Mouse (Mus musculus): ENCODE measurements around the gene Lingo3. TPM values are rescaled to one million over a fixed set of nuclear protein-coding genes. Genes with fewer than 3 reads are reported as not detected.

Gene Lingo3
- 0.10 and 0.31 TPM in 2 replicates for polyA plus RNA-seq (2012; rRNA removed)

GRCm38 (mm10) chr10:80843931-80844547, at the start of gene Lingo3:
TSS of gene Lingo3 (minus strand) at chr10:80844039.
- no peaks in the 10 kb centered on the region for H3K4me1 ChIP-seq (ENCODE audit: control insufficient read depth, insufficient read depth, low read length)
- no peak for DNase-seq
- H3K4me3 ChIP-seq (replicated peaks; ENCODE audit: extremely low read depth, low read depth, low read length), result no peak within 1 kb of the TSS
- TF ChIP-seq POLR2A (IDR thresholded peaks at IDR 0.05; ENCODE audit: borderline replicate concordance, extremely low read depth, low read depth, low read length), result no peak
- no peak for TF ChIP-seq CTCF (IDR thresholded peaks at IDR 0.05; ENCODE audit: insufficient read depth, low read length)
- 5% methylated on average over 46 of the region's 51 CpGs for WGBS

GRCm38 (mm10) chr10:80887181-80887580, 43.3 kb upstream of the Lingo3 start:
- WGBS, result 33% methylated on average over 11 of the region's 11 CpGs
- peak; percentile 23 for DNase-seq
- no peak overlapping the region for H3K4me3 ChIP-seq (replicated peaks; ENCODE audit: extremely low read depth, low read depth, low read length)

DNA sequence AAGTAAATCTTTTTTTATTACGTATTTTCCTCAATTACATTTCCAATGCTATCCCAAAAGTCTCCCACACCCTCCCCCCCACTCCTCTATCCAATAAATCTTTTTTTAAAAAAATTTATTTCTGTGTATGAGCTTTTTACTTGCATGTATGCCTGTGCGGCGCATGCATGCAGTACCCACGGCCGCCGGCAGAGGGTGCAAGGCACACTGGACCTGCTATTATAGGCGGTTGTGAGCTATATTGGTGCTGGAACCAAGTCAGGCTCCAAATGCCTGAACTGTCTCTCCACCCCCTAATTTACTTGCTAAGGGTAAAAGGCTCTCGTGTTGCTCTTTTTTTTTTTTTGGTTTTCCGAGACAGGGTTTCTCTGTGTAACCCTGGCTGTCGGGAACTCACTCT, 37.5 kb upstream of the Lingo3 start:
- peak; percentile 74 for DNase-seq
- WGBS, result 25% methylated on average over 10 of the region's 10 CpGs
- Histone ChIP-seq H3K4me1 (ENCODE audit: control insufficient read depth, insufficient read depth, low read length) (no peaks in the 10 kb centered on the region), H3K4me3 (replicated peaks; ENCODE audit: extremely low read depth, low read depth, low read length) (no peak overlapping the region)
- no peak for TF ChIP-seq POLR2A (IDR thresholded peaks at IDR 0.05; ENCODE audit: borderline replicate concordance, extremely low read depth, low read depth, low read length)
- peak; percentile 86 for TF ChIP-seq CTCF (IDR thresholded peaks at IDR 0.05; ENCODE audit: insufficient read depth, low read length)

More at GRCm38 (mm10) chr10:80887181-80887580, 43.3 kb upstream of the Lingo3 start:
- no peaks in the 10 kb centered on the region for H3K4me1 ChIP-seq (ENCODE audit: control insufficient read depth, insufficient read depth, low read length)
- TF ChIP-seq POLR2A (IDR thresholded peaks at IDR 0.05; ENCODE audit: borderline replicate concordance, extremely low read depth, low read depth, low read length) (no peak), CTCF (IDR thresholded peaks at IDR 0.05; ENCODE audit: insufficient read depth, low read length) (no peak)

GRCm38 (mm10) chr10:80880901-80881300, 37.1 kb upstream of the Lingo3 start:
- 69% methylated on average over 2 of the region's 2 CpGs for WGBS
- DNase-seq, result no peak
- TF ChIP-seq POLR2A (IDR thresholded peaks at IDR 0.05; ENCODE audit: borderline replicate concordance, extremely low read depth, low read depth, low read length) (no peak), CTCF (IDR thresholded peaks at IDR 0.05; ENCODE audit: insufficient read depth, low read length) (no peak)
- H3K4me3 ChIP-seq (replicated peaks; ENCODE audit: extremely low read depth, low read depth, low read length), result no peak overlapping the region
- H3K4me1 ChIP-seq (ENCODE audit: control insufficient read depth, insufficient read depth, low read length), result no peaks in the 10 kb centered on the region

DNA sequence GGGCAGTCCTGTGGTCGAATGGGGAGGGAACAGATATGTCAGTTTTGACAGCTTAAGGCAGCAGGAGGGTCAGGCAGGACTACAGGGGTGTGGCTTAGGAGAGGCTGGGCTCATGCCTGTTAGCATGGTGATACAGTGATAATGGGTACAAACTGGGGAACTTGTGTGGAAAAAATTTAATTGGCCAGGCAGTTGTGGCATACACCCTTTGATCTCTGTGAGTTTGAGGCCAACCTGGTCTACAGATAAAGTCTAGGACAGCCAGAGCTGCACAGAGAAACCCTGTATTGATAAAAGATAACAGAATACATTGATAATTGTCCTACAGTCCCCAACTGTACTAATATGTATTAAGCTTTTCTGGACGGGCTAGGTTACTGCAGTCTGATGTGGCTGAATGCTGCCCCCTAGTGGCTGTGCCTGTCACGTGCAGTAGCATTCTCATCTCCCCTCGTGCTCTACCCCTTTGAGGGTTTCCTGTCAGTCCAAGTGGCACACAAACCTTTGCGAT, 36.3 kb upstream of the Lingo3 start:
- Histone ChIP-seq H3K4me1 (ENCODE audit: control insufficient read depth, insufficient read depth, low read length) (no peaks in the 10 kb centered on the region), H3K4me3 (replicated peaks; ENCODE audit: extremely low read depth, low read depth, low read length) (no peak overlapping the region)
- peak; percentile 57 for DNase-seq
- WGBS, result 7% methylated on average over 5 of the region's 5 CpGs
- TF ChIP-seq CTCF (IDR thresholded peaks at IDR 0.05; ENCODE audit: insufficient read depth, low read length), result peak; percentile 98
- no peak for TF ChIP-seq POLR2A (IDR thresholded peaks at IDR 0.05; ENCODE audit: borderline replicate concordance, extremely low read depth, low read depth, low read length)

GRCm38 (mm10) chr10:80876594-80876993, 32.8 kb upstream of the Lingo3 start:
- no peak for DNase-seq
- TF ChIP-seq CTCF (IDR thresholded peaks at IDR 0.05; ENCODE audit: insufficient read depth, low read length) (no peak), POLR2A (IDR thresholded peaks at IDR 0.05; ENCODE audit: borderline replicate concordance, extremely low read depth, low read depth, low read length) (no peak)
- H3K4me1 ChIP-seq (ENCODE audit: control insufficient read depth, insufficient read depth, low read length), result no peaks in the 10 kb centered on the region
- no peak overlapping the region for H3K4me3 ChIP-seq (replicated peaks; ENCODE audit: extremely low read depth, low read depth, low read length)
- WGBS, result 28% methylated on average over 3 of the region's 3 CpGs

- 28% methylated on average over 5 of the region's 5 CpGs for whole genome bisulfite sequencing
- H3K4me1 ChIP-seq (ENCODE audit: control insufficient read depth, insufficient read depth, low read length), result no peaks in the 10 kb centered on the region
- DNase-seq, result peak; percentile 51
- no peak for TF ChIP-seq POLR2A (IDR thresholded peaks at IDR 0.05; ENCODE audit: borderline replicate concordance, extremely low read depth, low read depth, low read length)
- TF ChIP-seq CTCF (IDR thresholded peaks at IDR 0.05; ENCODE audit: insufficient read depth, low read length), result peak; percentile 62
- H3K4me3 ChIP-seq (replicated peaks; ENCODE audit: extremely low read depth, low read depth, low read length), result no peak overlapping the region
These were observed 32.2 kb upstream of the Lingo3 start for GRCm38 (mm10) chr10:80876028-80876427.

GRCm38 (mm10) chr10:80874035-80874434, 30.2 kb upstream of the Lingo3 start:
- TF ChIP-seq POLR2A (IDR thresholded peaks at IDR 0.05; ENCODE audit: borderline replicate concordance, extremely low read depth, low read depth, low read length), result no peak
- no peak for TF ChIP-seq CTCF (IDR thresholded peaks at IDR 0.05; ENCODE audit: insufficient read depth, low read length)
- 74% methylated on average over 9 of the region's 9 CpGs for WGBS

GRCm38 (mm10) chr10:80871581-80871980, 27.7 kb upstream of the Lingo3 start, which contains the start of gene Tmprss9:
TSS of gene Tmprss9 (plus strand) at chr10:80871848.
- DNase-seq, result no peak
- no peaks in the 10 kb centered on the region for H3K4me1 ChIP-seq (ENCODE audit: control insufficient read depth, insufficient read depth, low read length)
- WGBS, result 29% methylated on average over 9 of the region's 9 CpGs
- no peak for TF ChIP-seq POLR2A (IDR thresholded peaks at IDR 0.05; ENCODE audit: borderline replicate concordance, extremely low read depth, low read depth, low read length)
- no peak for TF ChIP-seq CTCF (IDR thresholded peaks at IDR 0.05; ENCODE audit: insufficient read depth, low read length)
- H3K4me3 ChIP-seq (replicated peaks; ENCODE audit: extremely low read depth, low read depth, low read length), result no peak within 1 kb of the TSS

More at GRCm38 (mm10) chr10:80874035-80874434, 30.2 kb upstream of the Lingo3 start:
- no peak for DNase-seq
- no peak overlapping the region for H3K4me3 ChIP-seq (replicated peaks; ENCODE audit: extremely low read depth, low read depth, low read length)
- H3K4me1 ChIP-seq (ENCODE audit: control insufficient read depth, insufficient read depth, low read length), result no peaks in the 10 kb centered on the region

- Histone ChIP-seq H3K4me1 (ENCODE audit: control insufficient read depth, insufficient read depth, low read length) (no peaks in the 10 kb centered on the region), H3K4me3 (replicated peaks; ENCODE audit: extremely low read depth, low read depth, low read length) (no peak overlapping the region)
- no peak for DNase-seq
- TF ChIP-seq POLR2A (IDR thresholded peaks at IDR 0.05; ENCODE audit: borderline replicate concordance, extremely low read depth, low read depth, low read length) (no peak), CTCF (IDR thresholded peaks at IDR 0.05; ENCODE audit: insufficient read depth, low read length) (no peak)
- WGBS, result 61% methylated on average over 4 of the region's 6 CpGs
These were observed 27.2 kb upstream of the Lingo3 start for GRCm38 (mm10) chr10:80870993-80871392.
